Mouse (Mus musculus): ENCODE results near the gene Mmp14. TPM values are rescaled to one million over a fixed set of nuclear protein-coding genes. Genes with fewer than 3 reads are reported as not detected.

The Mmp14 gene
- polyA plus RNA-seq, 1 experiment from 2014 or later: 115 TPM

DNA sequence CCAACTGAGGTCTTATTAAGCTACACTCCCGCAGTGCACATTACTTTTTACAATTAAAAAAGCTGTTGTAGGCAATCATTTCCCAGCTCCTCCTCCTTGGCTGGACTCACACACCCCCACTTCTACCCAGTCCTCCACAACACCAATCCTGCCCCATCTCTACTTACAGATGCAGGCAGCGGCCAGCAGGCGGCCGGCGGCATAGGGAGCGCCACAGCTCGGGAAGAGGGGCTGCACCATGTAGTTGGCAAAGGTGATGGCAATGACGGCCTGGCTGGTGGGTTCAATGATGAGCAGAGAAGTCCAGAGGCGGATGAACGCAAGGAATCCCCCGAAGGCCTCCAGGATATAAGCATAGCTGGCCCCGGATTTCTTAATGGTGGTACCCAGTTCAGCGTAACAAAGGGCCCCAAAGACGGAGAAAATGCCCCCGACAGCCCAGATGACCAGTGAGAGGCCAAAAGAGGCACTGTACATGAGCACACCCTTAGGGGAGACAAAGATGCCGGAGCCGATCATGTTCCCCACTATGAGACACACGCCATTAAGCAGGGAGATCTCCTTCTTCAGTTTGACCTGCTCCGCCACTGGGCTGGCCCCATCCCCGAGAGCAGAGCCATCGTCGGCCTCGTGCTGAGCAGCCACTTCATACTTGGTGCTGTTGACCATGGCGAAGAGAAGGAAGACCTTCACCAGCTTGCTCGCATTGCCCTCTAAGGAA is 22.9 kb upstream of the Mmp14 start:
- Histone ChIP-seq H3K27ac (replicated peaks in 1 of 2; ENCODE audit: control insufficient read depth in 1 of 2, insufficient read depth in 1 of 2, low read depth in 2 of 2, low read length in 2 of 2) (no peak overlapping the region), H3K9me3 (ENCODE audit: control insufficient read depth, low read length) (no peaks in the 10 kb centered on the region), H3K9ac (ENCODE audit: low read length) (no peak overlapping the region), H3K36me3 (ENCODE audit: control insufficient read depth, insufficient read depth, low read length) (no peaks in the 10 kb centered on the region), H3K27me3 (ENCODE audit: control insufficient read depth, insufficient read depth, low read length) (no peaks in the 10 kb centered on the region), H3K4me3 (ENCODE audit: control insufficient read depth in 1 of 2, insufficient read depth in 1 of 2, low read depth in 1 of 2, low read length in 2 of 2) (no peak overlapping the region), H3K4me1 (ENCODE audit: control insufficient read depth in 2 of 2, insufficient read depth in 2 of 2, low read length in 2 of 2) (peaks cover 14% of the 10 kb centered on the region in 2 experiments), H3K4me2 (ENCODE audit: low read length) (peak overlapping the region; percentile 45)
- no peak for ATAC-seq (ENCODE audit: insufficient number of reproducible peaks, insufficient read depth, low FRiP score, low read depth)
- 84% methylated on average over 25 of the region's 25 CpGs for WGBS

DNA sequence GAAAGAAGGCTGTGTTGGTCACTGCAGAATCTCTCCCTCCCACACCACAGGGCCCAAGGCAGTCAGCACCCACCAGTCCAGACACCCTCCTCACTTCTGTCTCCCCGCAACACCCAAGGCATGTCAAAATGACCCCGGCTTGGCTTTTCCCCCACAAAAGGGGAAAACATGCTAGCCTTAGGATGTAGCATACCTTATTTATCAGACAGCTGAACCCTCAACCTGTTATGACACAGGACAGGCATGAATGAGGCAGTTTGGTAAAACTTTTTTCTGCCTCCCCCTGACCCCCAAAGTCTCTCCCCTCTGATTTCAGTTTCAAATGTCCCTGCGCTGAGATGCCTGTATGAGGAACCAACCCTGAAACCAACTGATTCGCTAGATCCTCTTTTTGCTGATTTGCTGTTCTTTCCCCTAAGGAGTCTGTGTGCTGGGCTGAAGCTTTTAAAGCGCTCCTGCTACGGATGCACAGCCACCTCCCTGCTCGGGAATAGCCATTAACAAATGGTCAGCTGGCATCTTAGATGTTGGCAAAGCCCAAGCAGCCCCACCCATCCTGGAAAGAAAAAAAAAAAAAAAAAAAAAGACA is 22.3 kb upstream of the Mmp14 start:
- Histone ChIP-seq H3K27me3 (ENCODE audit: control insufficient read depth, insufficient read depth, low read length) (no peaks in the 10 kb centered on the region), H3K4me3 (ENCODE audit: control insufficient read depth in 1 of 2, insufficient read depth in 1 of 2, low read depth in 1 of 2, low read length in 2 of 2) (peak overlapping the region in 1 of 2 experiments; percentile 3; a peak in 1 of 4 replicates), H3K9ac (ENCODE audit: low read length) (0 out of 2 replicates have a peak overlapping the region, but pooled peaks have one; percentile 35), H3K36me3 (ENCODE audit: control insufficient read depth, insufficient read depth, low read length) (no peaks in the 10 kb centered on the region), H3K4me1 (ENCODE audit: control insufficient read depth in 2 of 2, insufficient read depth in 2 of 2, low read length in 2 of 2) (peaks cover 19 to 20% of the 10 kb centered on the region in 2 experiments), H3K27ac (replicated peaks in 1 of 2; ENCODE audit: control insufficient read depth in 1 of 2, insufficient read depth in 1 of 2, low read depth in 2 of 2, low read length in 2 of 2) (peak overlapping the region; percentile 68 to 76; a peak in 2 of 4 replicates), H3K9me3 (ENCODE audit: control insufficient read depth, low read length) (no peaks in the 10 kb centered on the region), H3K4me2 (ENCODE audit: low read length) (peak overlapping the region; percentile 45)
- ATAC-seq (ENCODE audit: insufficient number of reproducible peaks, insufficient read depth, low FRiP score, low read depth): no peak
- WGBS: 85% methylated on average over 7 of the region's 7 CpGs

DNA sequence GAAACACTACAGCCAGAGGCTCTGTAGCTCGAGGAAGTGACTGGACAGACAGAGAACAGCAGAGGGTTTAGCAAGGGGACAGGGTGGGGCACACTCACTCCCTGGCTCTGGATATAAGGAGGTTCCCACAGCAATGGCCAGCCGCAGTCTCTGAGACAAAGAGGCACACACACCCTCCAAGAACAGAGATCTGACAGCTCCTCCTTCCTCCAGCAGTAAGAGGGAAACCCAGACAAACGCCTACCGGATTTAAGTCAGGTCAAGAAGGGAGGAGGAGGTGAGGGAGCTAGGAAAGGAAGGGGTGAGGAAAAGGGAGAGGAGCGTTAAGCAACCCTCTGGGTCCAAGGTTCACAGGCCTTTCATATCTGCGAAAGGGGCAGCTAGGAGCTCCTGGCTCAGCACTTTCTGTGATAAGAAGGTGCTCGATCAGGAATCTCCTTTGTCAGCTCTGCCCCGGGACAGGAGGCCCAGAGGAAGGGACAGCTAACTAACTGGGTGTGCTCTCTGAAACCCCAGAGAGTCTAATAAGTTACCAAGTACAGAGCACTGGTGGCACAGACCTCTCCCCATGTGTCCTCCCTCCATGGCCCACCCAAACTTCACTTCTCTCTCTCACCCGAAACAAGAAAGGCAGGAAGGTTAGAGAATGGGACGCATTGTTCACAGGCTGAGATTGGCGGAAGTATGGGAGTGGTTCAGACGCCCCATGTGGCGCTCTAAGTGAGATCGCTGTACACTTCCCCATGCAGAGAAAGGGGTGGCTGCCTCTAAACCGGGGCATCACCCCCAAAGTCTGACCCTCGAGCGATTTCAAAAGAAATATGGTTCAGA is 21.2 kb upstream of the Mmp14 start:
- Histone ChIP-seq H3K36me3 (ENCODE audit: control insufficient read depth, insufficient read depth, low read length) (no peaks in the 10 kb centered on the region), H3K4me3 (ENCODE audit: control insufficient read depth in 1 of 2, insufficient read depth in 1 of 2, low read depth in 1 of 2, low read length in 2 of 2) (peak overlapping the region; percentile 3 to 17; a peak in 2 of 4 replicates), H3K9ac (ENCODE audit: low read length) (peak overlapping the region; percentile 35), H3K27ac (replicated peaks in 1 of 2; ENCODE audit: control insufficient read depth in 1 of 2, insufficient read depth in 1 of 2, low read depth in 2 of 2, low read length in 2 of 2) (peak overlapping the region; percentile 68 to 76), H3K4me2 (ENCODE audit: low read length) (peak overlapping the region; percentile 45), H3K27me3 (ENCODE audit: control insufficient read depth, insufficient read depth, low read length) (no peaks in the 10 kb centered on the region), H3K4me1 (ENCODE audit: control insufficient read depth in 2 of 2, insufficient read depth in 2 of 2, low read length in 2 of 2) (peaks cover 22 to 23% of the 10 kb centered on the region in 2 experiments), H3K9me3 (ENCODE audit: control insufficient read depth, low read length) (no peaks in the 10 kb centered on the region)
- WGBS: 32% methylated on average over 17 of the region's 17 CpGs
- peak; percentile 33 for ATAC-seq (ENCODE audit: insufficient number of reproducible peaks, insufficient read depth, low FRiP score, low read depth)

DNA sequence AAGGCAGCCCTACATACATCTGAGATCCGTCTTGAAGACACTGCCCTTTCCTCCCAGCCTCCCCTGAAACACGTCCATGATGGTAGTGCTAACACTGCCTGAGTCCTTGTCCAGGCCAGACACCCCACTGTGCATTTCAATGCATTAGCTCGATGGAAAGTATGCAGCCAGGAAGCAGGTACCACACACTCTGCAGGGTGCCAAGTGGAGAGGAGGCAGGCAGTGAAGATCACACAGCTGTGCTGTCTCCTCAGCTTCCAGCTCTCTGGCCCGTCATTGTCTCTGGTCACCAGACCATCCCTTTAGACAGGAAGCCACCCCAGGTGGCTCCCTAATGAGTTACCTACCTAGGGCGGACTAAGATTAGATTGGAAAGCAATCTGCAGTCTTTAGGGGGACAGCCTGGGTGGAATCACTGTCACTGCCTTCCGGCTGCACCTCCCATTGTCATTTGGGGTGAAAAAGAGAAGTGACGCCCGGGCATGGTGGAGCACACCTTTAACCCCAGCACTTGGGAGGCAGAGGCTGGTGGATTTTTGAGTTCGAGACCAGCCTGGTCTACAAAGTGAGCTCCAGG is 19.3 kb upstream of the Mmp14 start:
- Histone ChIP-seq H3K4me3 (ENCODE audit: control insufficient read depth in 1 of 2, insufficient read depth in 1 of 2, low read depth in 1 of 2, low read length in 2 of 2) (no peak overlapping the region), H3K4me2 (ENCODE audit: low read length) (no peak overlapping the region), H3K4me1 (ENCODE audit: control insufficient read depth in 2 of 2, insufficient read depth in 2 of 2, low read length in 2 of 2) (peaks cover 26 to 29% of the 10 kb centered on the region in 2 experiments), H3K36me3 (ENCODE audit: control insufficient read depth, insufficient read depth, low read length) (no peaks in the 10 kb centered on the region), H3K27ac (replicated peaks in 1 of 2; ENCODE audit: control insufficient read depth in 1 of 2, insufficient read depth in 1 of 2, low read depth in 2 of 2, low read length in 2 of 2) (no peak overlapping the region), H3K27me3 (ENCODE audit: control insufficient read depth, insufficient read depth, low read length) (no peaks in the 10 kb centered on the region), H3K9ac (ENCODE audit: low read length) (no peak overlapping the region), H3K9me3 (ENCODE audit: control insufficient read depth, low read length) (no peaks in the 10 kb centered on the region)
- WGBS: 55% methylated on average over 9 of the region's 9 CpGs
- ATAC-seq (ENCODE audit: insufficient number of reproducible peaks, insufficient read depth, low FRiP score, low read depth): no peak

DNA sequence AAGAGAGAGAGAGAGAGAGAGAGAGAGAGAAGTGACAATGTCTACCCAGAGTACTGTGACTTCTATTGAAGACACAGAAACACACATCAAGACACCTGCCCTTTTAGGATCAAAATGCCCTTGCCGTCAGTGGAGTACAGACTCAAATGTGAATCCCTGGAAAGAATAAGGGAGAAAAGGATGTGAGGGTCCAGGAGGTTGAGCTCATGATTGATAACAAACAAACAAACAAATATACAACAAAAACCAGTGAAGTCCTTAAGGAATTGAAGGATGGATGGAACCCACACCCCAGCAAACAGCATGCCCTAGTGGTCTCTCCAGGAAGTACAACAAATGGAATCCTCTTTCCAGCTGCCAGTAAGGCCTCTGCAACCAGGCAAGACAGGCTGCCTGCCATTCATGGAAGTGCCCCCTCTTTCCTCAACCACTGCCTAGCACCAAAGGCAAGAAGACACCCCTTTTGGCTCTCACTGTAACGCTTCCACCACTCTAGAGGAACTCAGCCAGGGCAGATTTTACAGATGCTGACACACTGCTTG is 18.7 kb upstream of the Mmp14 start:
- WGBS: 43% methylated on average over 2 of the region's 2 CpGs
- Histone ChIP-seq H3K36me3 (ENCODE audit: control insufficient read depth, insufficient read depth, low read length) (no peaks in the 10 kb centered on the region), H3K9me3 (ENCODE audit: control insufficient read depth, low read length) (no peaks in the 10 kb centered on the region), H3K9ac (ENCODE audit: low read length) (no peak overlapping the region), H3K27me3 (ENCODE audit: control insufficient read depth, insufficient read depth, low read length) (no peaks in the 10 kb centered on the region), H3K4me3 (ENCODE audit: control insufficient read depth in 1 of 2, insufficient read depth in 1 of 2, low read depth in 1 of 2, low read length in 2 of 2) (no peak overlapping the region), H3K4me1 (ENCODE audit: control insufficient read depth in 2 of 2, insufficient read depth in 2 of 2, low read length in 2 of 2) (peaks cover 31% of the 10 kb centered on the region in 2 experiments), H3K4me2 (ENCODE audit: low read length) (no peak overlapping the region), H3K27ac (replicated peaks in 1 of 2; ENCODE audit: control insufficient read depth in 1 of 2, insufficient read depth in 1 of 2, low read depth in 2 of 2, low read length in 2 of 2) (no peak overlapping the region)
- no peak for ATAC-seq (ENCODE audit: insufficient number of reproducible peaks, insufficient read depth, low FRiP score, low read depth)

DNA sequence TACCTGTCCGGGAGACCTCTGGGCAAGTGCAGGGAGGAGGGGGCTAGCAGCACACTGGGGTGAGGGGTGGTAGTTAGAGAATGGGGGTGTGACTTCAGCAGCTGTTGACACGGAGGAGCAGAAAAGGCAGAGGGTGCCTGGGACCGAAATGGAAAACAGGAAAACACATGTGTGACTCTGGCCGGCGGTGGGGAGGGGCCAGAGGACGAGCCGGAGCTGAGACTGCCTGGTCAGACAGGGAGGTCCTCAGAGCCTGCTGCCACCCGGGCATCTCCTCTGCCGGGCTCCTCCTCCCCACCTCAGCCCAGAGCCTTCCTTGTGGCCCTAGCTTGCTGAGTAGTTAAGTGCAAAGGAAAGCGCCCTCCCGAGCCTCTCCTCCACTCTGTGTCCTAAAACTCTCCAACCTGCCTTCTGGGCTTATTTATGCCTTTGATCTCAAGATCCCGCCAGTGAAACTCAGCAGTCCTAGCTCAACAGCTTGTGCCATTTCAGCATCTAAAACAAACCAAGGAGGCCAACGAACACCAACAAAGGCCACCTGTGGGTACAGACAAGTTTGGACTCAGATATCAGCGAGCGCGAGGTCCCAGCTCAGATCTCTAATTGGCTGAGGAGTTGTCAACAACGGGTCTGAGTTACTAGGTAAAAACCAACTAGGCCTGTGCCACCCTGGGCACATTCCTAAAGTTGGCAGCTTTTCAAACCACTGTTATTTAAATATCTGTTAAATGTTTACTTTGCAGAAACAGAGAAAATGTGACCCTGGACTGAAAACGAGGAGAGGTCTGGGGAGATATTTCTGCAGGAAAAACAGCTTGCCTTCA is 17.3 kb upstream of the Mmp14 start:
- no peaks in the 10 kb centered on the region for H3K9me3 ChIP-seq (ENCODE audit: control insufficient read depth, low read length)
- peak overlapping the region; percentile 57 for H3K4me2 ChIP-seq (ENCODE audit: low read length)
- 0 out of 4 replicates have a peak overlapping the region, but pooled peaks of 1 of the 2 experiments have one; percentile 12 for H3K27ac ChIP-seq (replicated peaks in 1 of 2; ENCODE audit: control insufficient read depth in 1 of 2, insufficient read depth in 1 of 2, low read depth in 2 of 2, low read length in 2 of 2)
- H3K4me1 ChIP-seq (ENCODE audit: control insufficient read depth in 2 of 2, insufficient read depth in 2 of 2, low read length in 2 of 2): peaks cover 31 to 33% of the 10 kb centered on the region in 2 experiments
- ATAC-seq (ENCODE audit: insufficient number of reproducible peaks, insufficient read depth, low FRiP score, low read depth): peak; percentile 44; the same call in 1 of the 2 replicates
- H3K36me3 ChIP-seq (ENCODE audit: control insufficient read depth, insufficient read depth, low read length): no peaks in the 10 kb centered on the region
- peak overlapping the region; percentile 12 to 14; a peak in 2 of 4 replicates for H3K4me3 ChIP-seq (ENCODE audit: control insufficient read depth in 1 of 2, insufficient read depth in 1 of 2, low read depth in 1 of 2, low read length in 2 of 2)
- H3K9ac ChIP-seq (ENCODE audit: low read length): peak overlapping the region; percentile 60
- H3K27me3 ChIP-seq (ENCODE audit: control insufficient read depth, insufficient read depth, low read length): no peaks in the 10 kb centered on the region
- 16% methylated on average over 18 of the region's 18 CpGs for WGBS

Data from heart, embryonic 14.5 days (tissue).